Mouse (Mus musculus): ENCODE data around the gene 4930402K13Rik. TPM values are rescaled to one million over a fixed set of nuclear protein-coding genes. Genes with fewer than 3 reads are reported as not detected.
"Not testable (repeated sequence)": the region's sequence is repeated elsewhere in the genome, so short reads cannot be mapped to it uniquely, and the experiment has no call there.

4930402K13Rik gene
- not detected for total RNA-seq (2021)
- long read RNA-seq, experiment 1 = 0 reads
- long read RNA-seq, experiment 2 = 0 reads

DNA sequence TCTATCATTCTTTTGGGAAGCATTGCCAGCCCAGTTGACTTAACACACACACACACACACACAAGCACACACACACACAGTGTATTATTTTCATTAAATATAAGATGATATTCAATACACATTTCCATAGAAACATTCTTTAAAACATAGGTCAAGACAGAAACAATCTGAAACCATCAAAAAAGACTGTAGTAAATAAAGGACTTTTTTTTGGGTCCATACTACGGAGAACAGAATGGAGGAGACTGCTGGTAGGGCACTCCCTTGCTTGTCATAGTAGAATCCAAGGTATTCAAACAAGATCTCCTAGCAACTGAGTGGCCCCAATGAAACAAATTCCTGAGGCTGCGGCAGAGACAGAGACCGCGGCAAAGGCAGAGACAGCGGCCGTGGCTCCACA lies at the start of gene 4930402K13Rik:
Gene 4930402K13Rik (plus strand): TSS at position 301 of the 400 bp plus-strand sequence.
- no peak for DNase-seq

DNA sequence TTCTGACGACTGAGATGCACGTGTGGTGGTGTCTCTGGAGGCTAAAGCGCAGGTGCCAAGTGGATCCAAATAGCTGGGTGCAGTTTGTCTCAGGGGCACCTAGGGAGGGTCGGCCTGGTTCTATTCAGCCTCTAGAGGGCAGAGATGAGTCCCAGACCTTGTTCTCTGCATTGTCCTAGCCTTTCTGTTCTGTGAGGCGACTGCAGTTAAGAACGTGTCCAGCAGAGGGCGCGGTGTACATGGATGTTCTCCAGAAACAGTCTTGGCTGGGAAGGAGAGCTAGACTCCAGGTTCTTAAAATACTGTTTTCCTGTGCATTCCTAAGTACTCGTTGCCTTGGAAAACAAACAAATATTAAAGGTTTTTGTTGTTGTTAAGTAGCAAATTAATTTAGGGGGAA lies 43.4 kb upstream of the 4930402K13Rik start:
- peak; percentile 25 for DNase-seq

GRCm38 (mm10) chrX:9062101-9062500 lies 42.3 kb upstream of the 4930402K13Rik start:
- DNase-seq = no peak

- DNase-seq = not testable (repeated sequence)
These were observed 41.6 kb upstream of the 4930402K13Rik start, which contains the start of gene Fthl17f for GRCm38 (mm10) chrX:9062715-9063114. Fthl17f (plus strand) TSS chrX:9063015.

GRCm38 (mm10) chrX:9077699-9078098 lies 26.7 kb upstream of the 4930402K13Rik start:
- peak; percentile 52 for DNase-seq

DNA sequence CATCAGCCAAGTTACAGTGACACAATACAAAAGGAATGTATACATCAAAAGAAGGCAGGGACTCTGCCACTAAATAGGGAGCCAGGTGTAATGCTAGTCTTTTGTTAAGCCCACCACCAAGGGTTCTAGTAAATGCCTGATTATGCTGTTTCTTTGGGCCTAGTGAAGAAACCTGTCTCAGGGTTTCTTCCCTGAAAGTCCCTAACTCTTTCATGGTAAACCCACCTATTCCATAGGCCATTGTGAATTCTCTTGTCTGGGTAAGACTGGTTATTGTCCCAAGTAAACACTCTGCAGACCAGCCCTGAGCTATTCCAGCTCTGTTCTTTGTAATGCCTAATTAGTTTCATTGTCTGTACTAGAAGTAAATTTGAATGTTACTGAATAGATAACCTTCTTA lies 9.3 kb upstream of the 4930402K13Rik start:
- DNase-seq = not testable (repeated sequence)

- DNase-seq = no peak
These were observed 6.0 kb downstream of the 4930402K13Rik start for GRCm38 (mm10) chrX:9110381-9110780.

GRCm38 (mm10) chrX:9124928-9125327 lies 20.6 kb downstream of the 4930402K13Rik start:
- DNase-seq = no peak

GRCm38 (mm10) chrX:9128317-9128831 lies 24.0 kb downstream of the 4930402K13Rik start:
- no peak for DNase-seq

DNA sequence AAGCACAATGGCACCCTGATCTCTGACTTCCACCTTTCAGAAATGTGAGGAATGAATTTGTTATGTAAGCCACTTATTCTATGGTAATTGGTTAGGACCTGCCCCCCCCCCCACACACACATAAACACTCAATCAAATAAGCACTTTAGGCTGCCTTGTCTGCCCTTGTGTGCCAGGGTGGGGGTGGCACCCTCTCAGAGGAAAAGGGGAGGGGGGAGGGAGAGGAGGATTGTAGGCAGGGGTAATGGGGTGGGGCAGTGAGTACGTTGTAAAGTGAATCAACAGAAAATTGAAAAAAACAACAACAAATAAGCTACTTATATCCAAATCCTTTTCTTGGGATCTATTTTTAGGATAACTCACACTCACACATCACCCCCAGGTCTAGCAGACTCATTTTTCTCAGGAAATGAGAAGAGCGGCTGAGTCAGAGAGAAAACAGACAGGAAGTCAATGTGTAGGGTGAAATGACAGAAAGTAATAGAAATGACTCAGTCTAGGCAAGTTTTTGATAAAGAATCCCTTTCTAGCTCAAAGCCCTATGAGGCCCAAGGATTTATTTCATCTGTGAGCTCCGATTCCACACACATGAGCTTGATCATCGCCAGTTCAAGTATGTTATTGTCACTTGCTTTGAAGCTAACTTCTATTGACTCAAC lies 35.1 kb downstream of the 4930402K13Rik start:
- no peak for DNase-seq

- no peak for DNase-seq
These were observed 38.3 kb downstream of the 4930402K13Rik start for GRCm38 (mm10) chrX:9142669-9143068.

Other genes starting within 250 kb of the 4930402K13Rik start
- not detected for gene Gm5751, start 230.3 kb upstream of the 4930402K13Rik start, total RNA-seq (2021)
- gene B630019K06Rik, start 212.2 kb upstream of the 4930402K13Rik start, total RNA-seq (2021) = 1 to 10 TPM; 1.7 TPM
- gene Fthl17b, start 141.6 kb upstream of the 4930402K13Rik start, total RNA-seq (2021) = not detected
- not detected for gene Fthl17c, start 128.0 kb upstream of the 4930402K13Rik start, total RNA-seq (2021)
- gene Fthl17d, start 117.8 kb upstream of the 4930402K13Rik start, total RNA-seq (2021) = not detected
- not detected for gene Fthl17e, start 71.1 kb upstream of the 4930402K13Rik start, total RNA-seq (2021)
- gene Fthl17f, start 41.5 kb upstream of the 4930402K13Rik start, total RNA-seq (2021) = not detected
- gene Lancl3, start 95.3 kb downstream of the 4930402K13Rik start, total RNA-seq (2021) = under 1 TPM; 0.11 to 0.26 TPM
- gene Gm14862, start 152.3 kb downstream of the 4930402K13Rik start, total RNA-seq (2021) = not detected
- 1 to 10 TPM; 3.1 to 3.4 TPM for gene Xk, start 168.2 kb downstream of the 4930402K13Rik start, total RNA-seq (2021)
- gene H2al1m, start 179.2 kb downstream of the 4930402K13Rik start, total RNA-seq (2021) = not detected
- not detected for gene H2al1k, start 246.1 kb downstream of the 4930402K13Rik start, total RNA-seq (2021)

All from gastrocnemius, postnatal 10 days (tissue).